Mouse (Mus musculus) liver, postnatal 0 days (tissue): ENCODE results near the gene Tgif2. TPM values are rescaled to one million over a fixed set of nuclear protein-coding genes. Genes with fewer than 3 reads are reported as not detected.

Experiments used
- ATAC-seq: fragments of 200-750 bp; cut with Nextera tagmentation; 2 replicates; pipeline ENCODE4 v1.8.0; 2017; ENCODE audit warnings: mild to moderate bottlenecking, moderate library complexity
- DNase-seq: peaks from one replicate; pipeline ENCODE4 v3.0.0-alpha.2; 2016
- H3K27ac ChIP-seq: fragments of 300-500 bp; sonication (generic); 2 replicates; pipeline ENCODE4 v1.5.1; 2014; ENCODE audit warnings: antibody characterized with exemption, moderate library complexity, mild to moderate bottlenecking, low read depth
- H3K27me3 ChIP-seq: fragments of 300-500 bp; sonication (generic); 2 replicates; pipeline ENCODE4 v1.6.1; 2014; ENCODE audit warnings: low read length, control low read depth, mixed read lengths; ENCODE audit not compliant: insufficient read depth
- H3K36me3 ChIP-seq: fragments of 300-500 bp; sonication (generic); replicated peaks from 2 replicates; pipeline ENCODE4 v1.6.1; 2014; ENCODE audit warnings: mild to moderate bottlenecking, control low read depth, low read length, moderate library complexity, mixed read lengths; ENCODE audit not compliant: insufficient read depth
- H3K4me1 ChIP-seq: fragments of 300-500 bp; sonication (generic); 2 replicates; pipeline ENCODE4 v1.6.1; 2014; ENCODE audit warnings: antibody characterized with exemption, mild to moderate bottlenecking, control low read depth; ENCODE audit not compliant: insufficient read depth
- H3K4me2 ChIP-seq: fragments of 300-500 bp; sonication (generic); 2 replicates; pipeline ENCODE4 v1.6.1; 2014; ENCODE audit warnings: low read depth, mild to moderate bottlenecking, low read length, moderate library complexity, mixed read lengths
- H3K4me3 ChIP-seq: fragments of 300-500 bp; sonication (generic); 2 replicates; pipeline ENCODE4 v1.5.1; 2014; ENCODE audit warnings: low read depth, low read length
- H3K9ac ChIP-seq: fragments of 300-500 bp; sonication (generic); replicated peaks from 2 replicates; pipeline ENCODE4 v1.6.1; 2014; ENCODE audit warnings: mild to moderate bottlenecking, moderate library complexity
- H3K9me3 ChIP-seq: fragments of 300-500 bp; sonication (generic); 2 replicates; pipeline ENCODE4 v1.6.1; 2016; ENCODE audit warnings: mild to moderate bottlenecking, control low read depth, low read length, mixed read lengths
- CTCF ChIP-seq: sonication (generic); IDR thresholded peaks from 2 replicates; pipeline ENCODE4 v1.5.1; 2016; ENCODE audit warnings: antibody characterized with exemption, low read depth
- EP300 ChIP-seq: IDR thresholded peaks from 2 replicates; pipeline ENCODE4 v1.6.1; 2016; ENCODE audit warnings: antibody characterized with exemption, low read depth, mild to moderate bottlenecking
- WGBS: fragments of 180-500 bp; shearing (Covaris S2); extraction: QIAGEN DNeasy Blood & Tissue Kit; methylation state at CpG from one replicate; pipeline ENCODE4 v1.1.7; 2014; ENCODE audit not compliant: insufficient replicate concordance; 5-methylcytosine and 5-hydroxymethylcytosine counted together
- polyA plus RNA-seq: library from polyadenylated mRNA; unstranded; fragments of >200 nt; fragmentation: Nextera tagmentation; extraction: Ambion mirVana; gene quantifications from 2 replicates; pipeline ENCODE4 v1.2.1, GENCODE M21; 2015

Tgif2 gene
- polyA plus RNA-seq, 1 experiment from 2014 or later, result 4.9 TPM

DNA sequence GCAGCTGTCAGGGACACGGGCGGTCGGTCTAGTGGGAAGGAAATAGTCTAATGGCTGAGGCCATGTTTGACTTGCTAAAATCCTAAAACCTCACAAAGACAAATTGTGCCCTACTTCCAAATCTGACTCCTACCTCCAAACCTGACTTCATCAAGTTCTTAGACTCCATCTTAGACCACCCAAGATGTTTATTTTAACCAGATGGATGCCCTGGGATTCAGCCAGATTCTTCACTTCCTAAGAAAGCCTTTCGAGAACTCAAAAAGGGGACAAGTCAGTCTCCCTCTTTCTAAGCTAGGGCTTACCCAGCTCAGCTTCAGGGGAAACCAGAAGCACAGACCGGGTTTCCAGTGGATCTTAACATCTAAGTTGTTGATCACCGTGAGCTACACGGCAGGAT lies 18.9 kb downstream of the Tgif2 start:
- Histone ChIP-seq H3K27me3 (no peaks in the 10 kb centered on the region), H3K4me2 (no peak overlapping the region), H3K4me3 (no peak overlapping the region), H3K9ac (no peak overlapping the region), H3K9me3 (no peaks in the 10 kb centered on the region), H3K36me3 (peaks cover 12% of the 10 kb centered on the region), H3K4me1 (peaks cover 11% of the 10 kb centered on the region; the same call in 1 of the 2 replicates), H3K27ac (no peak overlapping the region)
- no peak for DNase-seq
- TF ChIP-seq CTCF (no peak), EP300 (no peak)
- WGBS, result 87% methylated on average over 7 of the region's 7 CpGs
- ATAC-seq, result no peak

- ATAC-seq, result no peak
- H3K27me3 ChIP-seq, result no peaks in the 10 kb centered on the region
- H3K4me2 ChIP-seq, result peak overlapping the region; percentile 86
- peak overlapping the region; percentile 94 for H3K27ac ChIP-seq
- peak overlapping the region; percentile 97 for H3K9ac ChIP-seq
- no peaks in the 10 kb centered on the region for H3K9me3 ChIP-seq
- peak; percentile 74 for DNase-seq
- WGBS, result 0% methylated on average over 19 of the region's 19 CpGs
- H3K4me1 ChIP-seq, result peaks cover 27% of the 10 kb centered on the region
- TF ChIP-seq CTCF (no peak), EP300 (no peak)
- H3K36me3 ChIP-seq, result peaks cover 27% of the 10 kb centered on the region
- H3K4me3 ChIP-seq, result peak overlapping the region; percentile 92
These were observed 22.4 kb downstream of the Tgif2 start for GRCm38 (mm10) chr2:156862041-156862717.

DNA sequence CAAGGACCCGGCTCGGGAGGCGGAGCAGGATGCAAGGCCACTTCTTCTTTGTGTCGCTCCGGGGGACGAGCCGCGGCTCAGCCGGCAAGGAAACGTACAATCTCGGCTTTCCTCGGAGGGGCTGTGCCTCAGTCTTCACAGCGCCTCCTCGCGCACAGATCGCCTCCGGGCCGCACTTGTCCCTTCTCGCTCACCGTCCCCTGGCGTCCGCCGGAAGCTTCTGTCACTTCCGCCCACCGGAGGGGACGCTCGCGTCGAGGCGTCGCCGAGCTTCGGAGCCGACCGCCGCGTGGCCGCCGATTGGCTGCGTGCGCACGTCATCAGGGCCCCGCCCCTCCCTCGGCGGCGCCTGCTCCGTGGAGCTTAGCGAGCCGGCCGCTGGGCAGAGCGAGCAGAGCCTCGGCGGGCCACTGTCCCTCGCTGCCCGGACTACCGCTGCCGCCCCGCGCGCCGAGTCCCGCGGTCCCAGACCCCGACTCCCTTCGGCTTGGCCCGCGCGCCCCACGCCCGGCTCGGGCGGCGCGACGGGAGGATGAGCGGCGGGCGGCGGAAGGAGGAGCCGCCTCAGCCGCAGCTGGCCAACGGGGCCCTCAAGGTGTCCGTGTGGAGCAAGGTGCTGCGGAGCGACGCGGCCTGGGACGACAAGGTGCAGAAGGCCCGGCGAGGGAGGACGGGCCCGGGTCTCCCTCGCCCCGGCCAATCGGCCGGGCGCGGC lies 23.1 kb downstream of the Tgif2 start, which contains the start of gene Rab5if:
TSS of gene Rab5if (plus strand) at position 357 of the 715 bp plus-strand sequence.
- H3K4me2 ChIP-seq, result peak within 1 kb of the TSS; percentile 86
- peak; percentile 93 for ATAC-seq
- H3K27me3 ChIP-seq, result no peaks in the 10 kb centered on the region
- peaks cover 26% of the 10 kb centered on the region for H3K4me1 ChIP-seq
- TF ChIP-seq EP300, result peak; percentile 42; the same call in 1 of the 2 replicates
- TF ChIP-seq CTCF, result peak; percentile 92
- H3K36me3 ChIP-seq, result peaks cover 35% of the 10 kb centered on the region
- peak within 1 kb of the TSS; percentile 94 for H3K27ac ChIP-seq
- WGBS, result under 1% methylated on average over 68 of the region's 98 CpGs
- peak within 1 kb of the TSS; percentile 92 for H3K4me3 ChIP-seq
- no peaks in the 10 kb centered on the region for H3K9me3 ChIP-seq
- H3K9ac ChIP-seq, result peak within 1 kb of the TSS; percentile 97
- DNase-seq, result peak; percentile 98

- DNase-seq (peak; percentile 83), ATAC-seq (peak; percentile 45)
- peak overlapping the region; percentile 80 for H3K4me2 ChIP-seq
- H3K4me1 ChIP-seq, result peaks cover 26% of the 10 kb centered on the region
- H3K9me3 ChIP-seq, result no peaks in the 10 kb centered on the region
- TF ChIP-seq CTCF (no peak), EP300 (peak; percentile 40; the same call in 1 of the 2 replicates)
- H3K36me3 ChIP-seq, result peaks cover 36% of the 10 kb centered on the region
- H3K27me3 ChIP-seq, result no peaks in the 10 kb centered on the region
- 2% methylated on average over 27 of the region's 28 CpGs for WGBS
- H3K4me3 ChIP-seq, result peak overlapping the region; percentile 92
- H3K27ac ChIP-seq, result peak overlapping the region; percentile 94
- peak overlapping the region; percentile 97 for H3K9ac ChIP-seq
These were observed 23.8 kb downstream of the Tgif2 start for GRCm38 (mm10) chr2:156863487-156864160.

- TF ChIP-seq EP300, result no peak
- H3K4me1 ChIP-seq, result peaks cover 26% of the 10 kb centered on the region
- peak overlapping the region; percentile 97 for H3K9ac ChIP-seq
- H3K4me2 ChIP-seq, result peak overlapping the region; percentile 80
- DNase-seq (no peak), ATAC-seq (no peak)
- peaks cover 42% of the 10 kb centered on the region for H3K36me3 ChIP-seq
- H3K27me3 ChIP-seq, result no peaks in the 10 kb centered on the region
- peak overlapping the region; percentile 92 for H3K4me3 ChIP-seq
- WGBS, result 66% methylated on average over 3 of the region's 3 CpGs
- H3K9me3 ChIP-seq, result no peaks in the 10 kb centered on the region
- peak overlapping the region; percentile 94 for H3K27ac ChIP-seq
These were observed 24.7 kb downstream of the Tgif2 start for GRCm38 (mm10) chr2:156864481-156864880.

GRCm38 (mm10) chr2:156868994-156869393 lies 29.2 kb downstream of the Tgif2 start:
- TF ChIP-seq CTCF (no peak), EP300 (no peak)
- Histone ChIP-seq H3K4me1 (peaks cover 27% of the 10 kb centered on the region), H3K36me3 (peaks cover 87% of the 10 kb centered on the region), H3K9me3 (no peaks in the 10 kb centered on the region), H3K27me3 (no peaks in the 10 kb centered on the region), H3K27ac (no peak overlapping the region), H3K4me2 (no peak overlapping the region), H3K9ac (no peak overlapping the region), H3K4me3 (no peak overlapping the region)
- no peak for DNase-seq
- peak; percentile 57 for ATAC-seq
- 61% methylated on average over 8 of the region's 8 CpGs for WGBS
